Mouse (Mus musculus): ENCODE results near the gene Rsph14.
A peak's percentile ranks its signal among the peaks of the same experiment; 100 is the strongest.

The Rsph14 gene

GRCm38 (mm10) chr10:74932487-74932886 is 99.9 kb downstream of the Rsph14 start:
- no peak for DNase-seq (ENCODE audit: low spot score)

- no peak for DNase-seq (ENCODE audit: low spot score)
These were observed 100.8 kb downstream of the Rsph14 start for GRCm38 (mm10) chr10:74931631-74932030.

GRCm38 (mm10) chr10:74930541-74930940 is 101.8 kb downstream of the Rsph14 start:
- DNase-seq (ENCODE audit: low spot score): no peak

- no peak for DNase-seq (ENCODE audit: low spot score)
These were observed 102.8 kb downstream of the Rsph14 start for GRCm38 (mm10) chr10:74929578-74929977.

- DNase-seq (ENCODE audit: low spot score): no peak
These were observed 104.1 kb downstream of the Rsph14 start for GRCm38 (mm10) chr10:74928276-74928675.

- DNase-seq (ENCODE audit: low spot score): peak; percentile 26
These were observed 107.1 kb downstream of the Rsph14 start for GRCm38 (mm10) chr10:74925324-74925723.

- no peak for DNase-seq (ENCODE audit: low spot score)
These were observed 108.1 kb downstream of the Rsph14 start for GRCm38 (mm10) chr10:74924274-74924673.

- DNase-seq (ENCODE audit: low spot score): peak; percentile 26
These were observed 109.6 kb downstream of the Rsph14 start for GRCm38 (mm10) chr10:74922763-74923162.

- no peak for DNase-seq (ENCODE audit: low spot score)
These were observed 110.8 kb downstream of the Rsph14 start for GRCm38 (mm10) chr10:74921614-74922013.

GRCm38 (mm10) chr10:74920853-74921567 is 111.4 kb downstream of the Rsph14 start:
- peak; percentile 38 for DNase-seq (ENCODE audit: low spot score)

GRCm38 (mm10) chr10:74919277-74919676 is 113.1 kb downstream of the Rsph14 start:
- DNase-seq (ENCODE audit: low spot score): no peak

GRCm38 (mm10) chr10:74908431-74908830 is 124.0 kb downstream of the Rsph14 start:
- no peak for DNase-seq (ENCODE audit: low spot score)

Measured in lung, postnatal 25 days (tissue).